Mouse (Mus musculus): ENCODE data around the gene Fcgr1.

DNA sequence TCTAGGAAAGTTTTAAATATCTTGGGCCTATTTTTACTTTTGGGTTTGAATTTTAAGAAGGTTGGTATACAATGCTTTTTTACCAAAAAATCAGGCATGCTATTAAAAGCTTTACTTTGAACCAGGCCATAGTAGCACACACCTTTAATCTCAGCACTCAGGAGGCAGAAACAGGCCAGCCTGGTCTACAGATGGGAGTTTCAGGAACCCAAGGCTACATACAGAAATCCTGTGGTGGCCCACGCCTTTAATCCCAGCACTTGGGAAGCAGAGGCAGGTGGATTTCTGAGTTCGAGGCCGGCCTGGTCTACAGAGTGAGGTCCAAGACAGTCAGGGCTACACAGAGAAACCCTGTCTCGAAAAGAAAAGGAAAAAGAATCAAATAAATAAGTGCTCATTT lies 26.2 kb downstream of the Fcgr1 start:
- no peak for TF ChIP-seq CTCF (IDR thresholded peaks at IDR 0.05; ENCODE audit: low read depth, low read length)
- no peak for TF ChIP-seq POLR2A (IDR thresholded peaks at IDR 0.05; ENCODE audit: extremely low read depth, insufficient read depth, low read length)
